Mouse (Mus musculus) forebrain, embryonic 11.5 days (tissue): ENCODE results near the gene Acadvl. TPM values are rescaled to one million over a fixed set of nuclear protein-coding genes. Genes with fewer than 3 reads are reported as not detected.

ENCODE experiments used
- ATAC-seq: fragments of 200-750 bp; cut with Nextera tagmentation; replicated peaks from 2 replicates; pipeline ENCODE4 v1.8.0; 2017; ENCODE audit warnings: moderate TSS enrichment; ENCODE audit not compliant: low FRiP score
- DNase-seq: peaks from one replicate; pipeline ENCODE4 v3.0.0-alpha.2; 2017; ENCODE audit warnings: low spot score
- H3K27ac ChIP-seq: fragments of 300-500 bp; sonication (generic); 2 replicates; pipeline ENCODE4 v1.5.1; 2014; ENCODE audit warnings: low read depth, low read length
- H3K27me3 ChIP-seq: fragments of 300-500 bp; sonication (generic); 2 replicates; pipeline ENCODE4 v1.6.1; 2014; ENCODE audit warnings: mild to moderate bottlenecking, low read length, mixed read lengths; ENCODE audit not compliant: control insufficient read depth, insufficient read depth
- H3K36me3 ChIP-seq: fragments of 300-500 bp; sonication (generic); 2 replicates; pipeline ENCODE4 v1.6.1; 2014; ENCODE audit warnings: mild to moderate bottlenecking, low read length, moderate library complexity, mixed read lengths; ENCODE audit not compliant: control insufficient read depth, insufficient read depth
- H3K4me1 ChIP-seq: fragments of 300-500 bp; sonication (generic); replicated peaks from 2 replicates; pipeline ENCODE4 v1.6.1; 2014; ENCODE audit warnings: low read length, mixed read lengths; ENCODE audit not compliant: control insufficient read depth, insufficient read depth
- H3K4me2 ChIP-seq: fragments of 300-500 bp; sonication (generic); 2 replicates; pipeline ENCODE4 v1.6.1; 2014; ENCODE audit warnings: low read depth, mild to moderate bottlenecking, low read length, moderate library complexity, mixed read lengths; ENCODE audit not compliant: severe bottlenecking
- H3K4me3 ChIP-seq: fragments of 300-500 bp; sonication (generic); 2 replicates; pipeline ENCODE4 v1.5.1; 2014; ENCODE audit warnings: low read depth, low read length
- H3K9ac ChIP-seq: fragments of 300-500 bp; sonication (generic); 2 replicates; pipeline ENCODE4 v1.6.1; 2014; ENCODE audit warnings: low read length
- H3K9me3 ChIP-seq: fragments of 300-500 bp; sonication (generic); 2 replicates; pipeline ENCODE4 v1.6.1; 2016; ENCODE audit warnings: low read length, mixed read lengths; ENCODE audit not compliant: control insufficient read depth
- WGBS: fragments of 180-500 bp; shearing (Covaris S2); extraction: QIAGEN DNeasy Blood & Tissue Kit; methylation state at CpG from one replicate; pipeline ENCODE4 v1.1.7; 2014; 5-methylcytosine and 5-hydroxymethylcytosine counted together
- polyA plus RNA-seq: library from polyadenylated mRNA; unstranded; fragments of >200 nt; fragmentation: Nextera tagmentation; extraction: Ambion mirVana; gene quantifications from 2 replicates; pipeline ENCODE4 v1.2.1, GENCODE M21; 2014

Acadvl gene
- polyA plus RNA-seq, 1 experiment from 2014 or later: 44.0 TPM

- Histone ChIP-seq H3K4me1 (peaks cover 3% of the 10 kb centered on the region; the same call in 1 of the 2 replicates), H3K4me2 (no peak overlapping the region), H3K9ac (no peak overlapping the region), H3K27ac (no peak overlapping the region), H3K27me3 (no peaks in the 10 kb centered on the region), H3K9me3 (no peaks in the 10 kb centered on the region), H3K4me3 (no peak overlapping the region), H3K36me3 (peaks cover 7% of the 10 kb centered on the region)
- DNase-seq (no peak), ATAC-seq (no peak)
- 89% methylated on average over 4 of the region's 4 CpGs for WGBS
Measured at GRCm38 (mm10) chr11:69976271-69976670, 38.9 kb downstream of the Acadvl start.

- Histone ChIP-seq H3K9me3 (no peaks in the 10 kb centered on the region), H3K27me3 (no peaks in the 10 kb centered on the region), H3K4me3 (no peak overlapping the region), H3K4me2 (no peak overlapping the region), H3K36me3 (peaks cover 7% of the 10 kb centered on the region), H3K9ac (no peak overlapping the region), H3K4me1 (peaks cover 3% of the 10 kb centered on the region; the same call in 1 of the 2 replicates), H3K27ac (no peak overlapping the region)
- ATAC-seq: no peak
- 94% methylated on average over 2 of the region's 2 CpGs for WGBS
- no peak for DNase-seq
Measured at GRCm38 (mm10) chr11:69974907-69975306, 40.3 kb downstream of the Acadvl start.

- ATAC-seq (no peak), DNase-seq (no peak)
- peaks cover 7% of the 10 kb centered on the region for H3K4me1 ChIP-seq
- H3K4me3 ChIP-seq: no peak overlapping the region
- peaks cover 4% of the 10 kb centered on the region; the same call in 1 of the 2 replicates for H3K36me3 ChIP-seq
- no peaks in the 10 kb centered on the region for H3K9me3 ChIP-seq
- no peak overlapping the region for H3K4me2 ChIP-seq
- peaks cover 22% of the 10 kb centered on the region for H3K27me3 ChIP-seq
- WGBS: 89% methylated on average over 3 of the region's 3 CpGs
- no peak overlapping the region for H3K27ac ChIP-seq
- H3K9ac ChIP-seq: no peak overlapping the region
Measured at GRCm38 (mm10) chr11:69970775-69971174, 44.4 kb downstream of the Acadvl start.

- WGBS: 92% methylated on average over 6 of the region's 6 CpGs
- Histone ChIP-seq H3K9ac (no peak overlapping the region), H3K36me3 (peaks cover 4% of the 10 kb centered on the region; the same call in 1 of the 2 replicates), H3K9me3 (no peaks in the 10 kb centered on the region), H3K4me3 (no peak overlapping the region), H3K27ac (no peak overlapping the region), H3K27me3 (peaks cover 27% of the 10 kb centered on the region), H3K4me2 (no peak overlapping the region), H3K4me1 (peaks cover 9% of the 10 kb centered on the region)
- no peak for ATAC-seq
- no peak for DNase-seq
Measured at GRCm38 (mm10) chr11:69970222-69970621, 45.0 kb downstream of the Acadvl start.

- no peak overlapping the region for H3K4me2 ChIP-seq
- WGBS: 88% methylated on average over 4 of the region's 4 CpGs
- DNase-seq (no peak), ATAC-seq (no peak)
- H3K9me3 ChIP-seq: no peaks in the 10 kb centered on the region
- no peak overlapping the region for H3K27ac ChIP-seq
- H3K4me3 ChIP-seq: no peak overlapping the region
- no peaks in the 10 kb centered on the region; the same call in 1 of the 2 replicates for H3K36me3 ChIP-seq
- H3K27me3 ChIP-seq: peaks cover 40% of the 10 kb centered on the region
- peaks cover 9% of the 10 kb centered on the region for H3K4me1 ChIP-seq
- no peak overlapping the region for H3K9ac ChIP-seq
Measured at GRCm38 (mm10) chr11:69968793-69969192, 46.4 kb downstream of the Acadvl start.

GRCm38 (mm10) chr11:69966860-69967517 is 48.2 kb downstream of the Acadvl start:
- Histone ChIP-seq H3K36me3 (no peaks in the 10 kb centered on the region; the same call in 1 of the 2 replicates), H3K4me2 (peak overlapping the region; percentile 48), H3K4me3 (peak overlapping the region; percentile 19), H3K27me3 (peaks cover 48% of the 10 kb centered on the region), H3K27ac (no peak overlapping the region), H3K4me1 (peaks cover 9% of the 10 kb centered on the region), H3K9ac (peak overlapping the region; percentile 41), H3K9me3 (no peaks in the 10 kb centered on the region)
- ATAC-seq (no peak), DNase-seq (no peak)
- 40% methylated on average over 17 of the region's 17 CpGs for WGBS

- Histone ChIP-seq H3K27me3 (peaks cover 50% of the 10 kb centered on the region), H3K27ac (no peak overlapping the region), H3K9me3 (no peaks in the 10 kb centered on the region), H3K36me3 (no peaks in the 10 kb centered on the region; the same call in 1 of the 2 replicates), H3K4me2 (peak overlapping the region; percentile 48), H3K9ac (peak overlapping the region; percentile 41), H3K4me1 (peaks cover 9% of the 10 kb centered on the region), H3K4me3 (peak overlapping the region; percentile 19)
- WGBS: 2% methylated on average over 59 of the region's 59 CpGs
- DNase-seq: peak; percentile 68
- ATAC-seq: no peak
Measured at GRCm38 (mm10) chr11:69966006-69966859, 49.0 kb downstream of the Acadvl start.

- no peak overlapping the region for H3K27ac ChIP-seq
- H3K9ac ChIP-seq: no peak overlapping the region
- ATAC-seq (no peak), DNase-seq (peak; percentile 57)
- WGBS: 1% methylated on average over 49 of the region's 49 CpGs
- peaks cover 50% of the 10 kb centered on the region for H3K27me3 ChIP-seq
- H3K9me3 ChIP-seq: no peaks in the 10 kb centered on the region
- no peak overlapping the region for H3K4me2 ChIP-seq
- H3K4me3 ChIP-seq: peak overlapping the region; percentile 19; the same call in 1 of the 2 replicates
- H3K36me3 ChIP-seq: no peaks in the 10 kb centered on the region; the same call in 1 of the 2 replicates
- peaks cover 9% of the 10 kb centered on the region for H3K4me1 ChIP-seq
Measured at GRCm38 (mm10) chr11:69965271-69966005, 49.8 kb downstream of the Acadvl start.
